Mouse (Mus musculus): ENCODE results near the gene Slc45a1. TPM values are rescaled to one million over a fixed set of nuclear protein-coding genes. Genes with fewer than 3 reads are reported as not detected.
A peak's percentile ranks its signal among the peaks of the same experiment; 100 is the strongest.

The Slc45a1 gene
- polyA plus RNA-seq (2015; fragmentation: Nextera tagmentation; extraction: Ambion mirVana), result 0.12 and 0.17 TPM in 2 replicates

DNA sequence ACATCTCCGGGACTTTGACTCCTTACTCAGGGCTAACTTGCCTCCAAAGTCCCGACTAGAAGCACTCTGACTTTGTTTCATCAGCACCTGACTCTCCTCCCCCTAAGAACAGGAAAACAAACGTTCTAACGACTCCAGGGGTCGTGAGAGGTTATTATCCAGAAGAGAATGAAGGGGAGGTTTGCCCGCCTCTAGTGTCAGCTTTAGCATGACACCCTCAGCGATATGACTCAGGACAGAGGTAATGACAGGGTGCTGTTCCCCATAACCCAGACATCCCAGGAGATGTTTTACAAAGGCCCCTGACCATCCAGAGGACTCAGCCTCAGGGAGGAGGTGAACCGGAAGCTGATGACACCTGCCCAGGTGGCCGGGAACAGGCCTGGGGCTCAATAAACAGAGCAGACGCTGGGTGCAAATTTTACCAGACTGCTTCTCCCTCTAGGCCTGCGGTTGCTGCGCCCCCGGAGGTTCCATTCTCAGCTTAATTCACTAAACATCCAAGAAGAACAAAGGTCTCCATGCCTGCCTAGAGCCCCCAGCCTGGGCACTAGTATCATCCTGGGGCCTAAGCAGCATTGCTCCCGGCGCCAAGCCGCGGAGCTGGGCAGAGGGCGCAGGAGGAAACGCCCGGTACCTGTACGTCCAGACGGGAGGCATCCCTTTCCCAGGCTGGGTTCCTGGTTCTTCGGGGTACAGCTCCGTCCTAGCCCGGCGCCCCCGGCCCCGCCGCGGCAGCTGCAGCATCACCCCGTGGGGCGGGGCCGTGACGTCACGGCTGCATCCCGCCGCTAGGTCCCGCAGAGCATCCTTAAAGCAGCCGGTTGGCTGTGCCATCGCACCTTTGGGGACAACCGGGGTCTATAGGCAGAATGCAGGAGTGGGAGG is at the start of gene Slc45a1:
Gene Slc45a1 (minus strand): TSS at position 785 of the 888 bp plus-strand sequence.
- H3K9ac ChIP-seq (replicated peaks; ENCODE audit: low read length), result no peak within 1 kb of the TSS; the same call in 1 of the 2 replicates

DNA sequence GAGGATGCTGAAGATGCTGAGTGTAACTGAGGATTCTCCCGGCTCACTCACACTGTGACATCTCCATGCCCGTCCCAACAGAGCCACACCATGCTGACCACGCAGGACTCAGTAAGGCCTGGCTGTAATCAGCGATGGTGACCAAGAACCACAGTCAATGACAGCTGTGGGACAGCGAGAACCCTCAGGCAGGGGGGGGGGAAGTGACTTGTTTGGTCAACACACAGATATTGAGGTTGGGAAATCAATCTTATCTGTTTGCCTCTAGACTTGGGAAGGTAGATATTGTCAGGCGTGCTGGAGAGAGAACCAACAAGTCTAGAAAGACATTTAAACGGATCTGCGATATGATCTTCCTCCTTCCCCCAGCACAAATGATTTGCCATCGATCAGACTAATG is 48.9 kb upstream of the Slc45a1 start:
- no peak for ATAC-seq (ENCODE audit: low FRiP score, low TSS enrichment)
- H3K9me3 ChIP-seq (ENCODE audit: low read length), result peaks cover 6% of the 10 kb centered on the region; the same call in 1 of the 2 replicates
- no peaks in the 10 kb centered on the region for H3K4me1 ChIP-seq (ENCODE audit: insufficient read depth, low read length)
- H3K9ac ChIP-seq (replicated peaks; ENCODE audit: low read length), result no peak overlapping the region
- no peak overlapping the region for H3K4me2 ChIP-seq (replicated peaks; ENCODE audit: low read depth, low read length)
- H3K4me3 ChIP-seq (ENCODE audit: low read length), result no peak overlapping the region
- H3K36me3 ChIP-seq (ENCODE audit: insufficient read depth, low read length), result no peaks in the 10 kb centered on the region
- H3K27ac ChIP-seq (ENCODE audit: low read length), result no peak overlapping the region
- 94% methylated on average over 9 of the region's 9 CpGs for WGBS
- no peaks in the 10 kb centered on the region for H3K27me3 ChIP-seq (ENCODE audit: insufficient read depth, low read length)

More for the DNA sequence above, at the start of gene Slc45a1:
- Histone ChIP-seq H3K4me2 (replicated peaks; ENCODE audit: low read depth, low read length) (peak within 1 kb of the TSS; percentile 46), H3K27ac (ENCODE audit: low read length) (no peak within 1 kb of the TSS), H3K36me3 (ENCODE audit: insufficient read depth, low read length) (no peaks in the 10 kb centered on the region), H3K4me1 (ENCODE audit: insufficient read depth, low read length) (peaks cover 4% of the 10 kb centered on the region), H3K4me3 (ENCODE audit: low read length) (peak within 1 kb of the TSS; percentile 29), H3K27me3 (ENCODE audit: insufficient read depth, low read length) (peaks cover 17% of the 10 kb centered on the region), H3K9me3 (ENCODE audit: low read length) (peaks cover 1% of the 10 kb centered on the region; the same call in 1 of the 2 replicates)
- WGBS, result 6% methylated on average over 41 of the region's 41 CpGs
- ATAC-seq (ENCODE audit: low FRiP score, low TSS enrichment), result no peak

DNA sequence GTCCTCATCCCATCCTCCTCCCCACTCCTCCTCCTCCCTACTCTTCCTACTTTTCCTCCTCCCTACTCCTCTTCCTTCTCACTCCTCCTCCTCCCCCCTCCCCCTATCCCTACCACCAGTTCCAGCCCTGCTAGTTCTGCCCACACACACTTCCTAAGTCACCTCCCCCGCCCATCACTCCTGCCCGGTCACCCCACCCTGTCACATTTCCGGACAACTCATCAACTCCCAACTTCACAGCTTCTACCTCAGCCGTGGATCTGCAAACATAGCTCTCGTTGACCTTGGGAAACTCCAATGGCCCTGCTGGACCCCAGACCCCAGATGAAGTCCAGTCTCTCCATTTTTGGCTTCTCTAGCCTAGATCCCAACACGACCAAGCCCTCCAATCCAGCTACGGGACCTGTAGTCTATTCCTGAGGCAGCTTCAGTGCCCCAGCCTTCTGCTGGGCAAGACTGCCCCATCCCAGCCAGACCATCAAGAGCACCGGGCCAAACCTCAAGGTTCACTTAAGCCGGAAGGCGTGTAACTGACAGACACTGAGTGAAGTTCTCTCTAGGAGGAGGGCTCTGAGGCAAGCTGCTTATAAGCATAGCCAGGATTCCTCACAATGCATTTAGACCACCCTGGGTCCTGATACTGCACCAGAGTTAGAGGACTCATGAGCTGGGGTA is 42.6 kb upstream of the Slc45a1 start:
- Histone ChIP-seq H3K9ac (replicated peaks; ENCODE audit: low read length) (no peak overlapping the region), H3K27me3 (ENCODE audit: insufficient read depth, low read length) (no peaks in the 10 kb centered on the region), H3K36me3 (ENCODE audit: insufficient read depth, low read length) (no peaks in the 10 kb centered on the region), H3K9me3 (ENCODE audit: low read length) (no peaks in the 10 kb centered on the region), H3K27ac (ENCODE audit: low read length) (no peak overlapping the region), H3K4me2 (replicated peaks; ENCODE audit: low read depth, low read length) (no peak overlapping the region), H3K4me1 (ENCODE audit: insufficient read depth, low read length) (peaks cover 5% of the 10 kb centered on the region; the same call in 1 of the 2 replicates), H3K4me3 (ENCODE audit: low read length) (no peak overlapping the region)
- ATAC-seq (ENCODE audit: low FRiP score, low TSS enrichment), result no peak
- WGBS, result 49% methylated on average over 10 of the region's 10 CpGs

DNA sequence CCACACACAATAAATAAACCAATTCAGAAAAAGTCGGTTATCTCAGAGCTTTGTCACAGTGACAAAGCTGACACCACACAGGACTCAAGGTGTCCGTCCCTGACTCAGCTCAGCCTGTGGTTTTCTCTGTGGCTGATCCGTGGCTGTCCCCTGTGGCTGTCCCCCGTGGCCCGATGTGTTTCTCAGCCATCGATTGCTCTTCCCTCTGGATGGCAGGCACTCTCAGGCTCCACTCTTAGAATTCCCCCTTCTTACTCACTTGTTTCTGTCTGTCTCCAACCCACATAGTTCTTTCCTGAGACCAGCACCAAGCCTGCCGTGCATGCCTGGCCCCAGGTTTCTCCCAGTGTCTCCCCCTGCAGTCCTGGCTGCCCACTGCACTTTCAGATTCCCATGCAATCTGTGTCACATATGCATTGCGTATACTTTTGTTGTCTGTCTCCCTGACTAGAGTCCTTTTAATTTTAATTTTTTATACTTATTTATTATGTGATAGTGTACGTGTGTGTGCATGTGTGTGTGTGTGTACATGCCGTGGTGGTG is 41.0 kb upstream of the Slc45a1 start:
- WGBS, result 80% methylated on average over 10 of the region's 10 CpGs
- H3K4me1 ChIP-seq (ENCODE audit: insufficient read depth, low read length), result peaks cover 5% of the 10 kb centered on the region; the same call in 1 of the 2 replicates
- no peak overlapping the region for H3K9ac ChIP-seq (replicated peaks; ENCODE audit: low read length)
- no peaks in the 10 kb centered on the region for H3K9me3 ChIP-seq (ENCODE audit: low read length)
- H3K27ac ChIP-seq (ENCODE audit: low read length), result no peak overlapping the region
- no peaks in the 10 kb centered on the region for H3K27me3 ChIP-seq (ENCODE audit: insufficient read depth, low read length)
- no peak for ATAC-seq (ENCODE audit: low FRiP score, low TSS enrichment)
- H3K36me3 ChIP-seq (ENCODE audit: insufficient read depth, low read length), result no peaks in the 10 kb centered on the region
- H3K4me3 ChIP-seq (ENCODE audit: low read length), result no peak overlapping the region
- H3K4me2 ChIP-seq (replicated peaks; ENCODE audit: low read depth, low read length), result no peak overlapping the region

DNA sequence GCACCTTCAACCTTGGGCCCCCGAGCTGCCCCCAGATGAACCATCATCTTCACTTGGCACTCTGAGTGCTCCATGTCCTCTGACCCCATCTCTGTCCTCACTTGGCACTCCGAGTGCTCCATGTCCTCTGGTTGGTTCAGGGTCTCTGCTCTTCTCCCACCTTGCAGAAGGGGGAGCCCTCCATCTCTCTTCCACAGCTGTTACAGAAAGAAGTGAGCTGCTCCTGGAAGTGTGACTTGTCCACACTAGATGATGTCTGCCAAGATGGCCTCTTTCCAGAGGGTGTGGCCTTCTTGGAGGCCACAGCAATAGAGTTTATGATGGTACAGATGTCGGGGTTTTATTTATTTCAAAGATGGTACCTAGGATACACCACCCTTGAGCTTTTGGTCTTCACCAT is 38.8 kb upstream of the Slc45a1 start:
- no peak overlapping the region for H3K4me3 ChIP-seq (ENCODE audit: low read length)
- H3K9me3 ChIP-seq (ENCODE audit: low read length), result no peaks in the 10 kb centered on the region
- H3K4me2 ChIP-seq (replicated peaks; ENCODE audit: low read depth, low read length), result no peak overlapping the region
- no peak for ATAC-seq (ENCODE audit: low FRiP score, low TSS enrichment)
- no peak overlapping the region for H3K9ac ChIP-seq (replicated peaks; ENCODE audit: low read length)
- H3K36me3 ChIP-seq (ENCODE audit: insufficient read depth, low read length), result no peaks in the 10 kb centered on the region
- no peaks in the 10 kb centered on the region for H3K27me3 ChIP-seq (ENCODE audit: insufficient read depth, low read length)
- peaks cover 7% of the 10 kb centered on the region for H3K4me1 ChIP-seq (ENCODE audit: insufficient read depth, low read length)
- WGBS, result 90% methylated on average over 3 of the region's 3 CpGs
- H3K27ac ChIP-seq (ENCODE audit: low read length), result no peak overlapping the region

DNA sequence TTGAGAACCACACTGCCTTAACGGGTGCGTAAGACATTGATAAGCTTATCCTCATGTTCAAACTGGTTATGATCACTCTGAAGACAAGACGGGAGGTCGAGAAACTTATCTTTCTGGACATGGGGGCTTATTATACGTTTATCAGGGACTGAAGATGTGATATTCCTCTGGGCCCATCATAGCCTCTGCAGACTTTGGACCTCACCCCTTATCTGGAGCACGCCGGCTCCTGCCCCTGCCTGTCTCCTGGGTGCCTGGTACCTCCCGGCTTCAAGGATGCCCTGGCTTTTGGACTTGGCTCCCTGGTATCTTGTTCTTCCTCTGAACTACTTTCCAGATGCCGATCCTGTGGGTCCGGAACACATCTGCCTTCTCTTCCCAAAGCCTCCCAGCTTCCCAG is 37.6 kb upstream of the Slc45a1 start:
- H3K36me3 ChIP-seq (ENCODE audit: insufficient read depth, low read length), result no peaks in the 10 kb centered on the region
- peaks cover 15% of the 10 kb centered on the region for H3K4me1 ChIP-seq (ENCODE audit: insufficient read depth, low read length)
- H3K27ac ChIP-seq (ENCODE audit: low read length), result no peak overlapping the region
- no peaks in the 10 kb centered on the region for H3K27me3 ChIP-seq (ENCODE audit: insufficient read depth, low read length)
- H3K4me3 ChIP-seq (ENCODE audit: low read length), result no peak overlapping the region
- H3K9me3 ChIP-seq (ENCODE audit: low read length), result no peaks in the 10 kb centered on the region
- no peak overlapping the region for H3K4me2 ChIP-seq (replicated peaks; ENCODE audit: low read depth, low read length)
- H3K9ac ChIP-seq (replicated peaks; ENCODE audit: low read length), result no peak overlapping the region
- no peak for ATAC-seq (ENCODE audit: low FRiP score, low TSS enrichment)
- WGBS, result 93% methylated on average over 10 of the region's 10 CpGs

DNA sequence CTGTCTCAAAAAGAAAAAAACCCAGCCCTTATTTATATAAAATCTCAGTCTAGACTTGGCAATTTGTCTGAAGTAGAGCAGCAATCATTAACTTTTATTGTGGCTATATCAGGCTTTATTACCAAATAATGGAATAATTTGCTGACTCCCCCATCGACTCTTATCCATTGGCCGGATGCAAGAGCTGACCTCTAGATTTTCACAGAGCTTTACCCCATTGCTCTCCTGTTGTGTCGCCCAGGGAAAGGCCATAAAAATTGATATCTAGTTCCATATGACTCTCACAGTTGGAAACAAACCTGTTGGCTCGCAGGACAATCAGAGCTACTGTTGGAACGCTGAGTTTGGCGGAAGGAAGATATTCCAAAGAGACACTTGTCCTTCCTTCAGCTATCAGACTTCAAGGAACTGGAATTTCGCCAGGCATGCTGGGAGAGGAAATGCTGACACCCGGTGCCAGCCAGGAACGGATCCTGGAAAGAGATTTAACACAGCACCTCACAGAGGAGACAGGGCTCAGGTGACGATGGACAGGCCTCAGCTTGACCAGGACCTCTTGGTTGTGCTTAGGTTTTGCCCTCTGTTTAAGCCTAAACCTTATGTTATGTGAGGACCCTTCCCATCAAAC is 35.3 kb upstream of the Slc45a1 start:
- H3K36me3 ChIP-seq (ENCODE audit: insufficient read depth, low read length), result no peaks in the 10 kb centered on the region
- no peak overlapping the region for H3K9ac ChIP-seq (replicated peaks; ENCODE audit: low read length)
- ATAC-seq (ENCODE audit: low FRiP score, low TSS enrichment), result no peak

DNA sequence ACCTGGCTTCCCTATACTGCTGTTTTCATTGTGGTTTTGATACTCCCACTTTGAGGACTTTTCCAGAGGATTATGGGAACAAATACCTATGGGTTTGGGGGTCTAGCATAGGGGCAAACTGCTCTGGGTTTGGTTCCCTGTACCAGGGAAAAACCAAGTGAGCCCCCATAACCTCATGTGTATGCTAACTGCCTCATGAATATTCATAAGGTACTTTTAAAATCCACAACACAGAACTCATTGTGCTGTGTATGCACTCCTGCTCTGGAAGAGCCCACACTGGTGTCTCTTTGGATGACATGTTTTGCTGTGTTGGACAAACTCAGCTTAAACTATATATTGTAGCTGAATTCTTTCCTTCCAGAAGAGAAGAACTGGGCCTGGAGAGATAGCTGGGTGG is 34.6 kb upstream of the Slc45a1 start:
- no peak for ATAC-seq (ENCODE audit: low FRiP score, low TSS enrichment)

More for the DNA sequence above, 35.3 kb upstream of the Slc45a1 start:
- no peaks in the 10 kb centered on the region for H3K27me3 ChIP-seq (ENCODE audit: insufficient read depth, low read length)
- H3K4me3 ChIP-seq (ENCODE audit: low read length), result no peak overlapping the region
- no peak overlapping the region for H3K4me2 ChIP-seq (replicated peaks; ENCODE audit: low read depth, low read length)
- no peaks in the 10 kb centered on the region for H3K9me3 ChIP-seq (ENCODE audit: low read length)
- H3K4me1 ChIP-seq (ENCODE audit: insufficient read depth, low read length), result peaks cover 12% of the 10 kb centered on the region
- H3K27ac ChIP-seq (ENCODE audit: low read length), result no peak overlapping the region
- 60% methylated on average over 10 of the region's 10 CpGs for WGBS

DNA sequence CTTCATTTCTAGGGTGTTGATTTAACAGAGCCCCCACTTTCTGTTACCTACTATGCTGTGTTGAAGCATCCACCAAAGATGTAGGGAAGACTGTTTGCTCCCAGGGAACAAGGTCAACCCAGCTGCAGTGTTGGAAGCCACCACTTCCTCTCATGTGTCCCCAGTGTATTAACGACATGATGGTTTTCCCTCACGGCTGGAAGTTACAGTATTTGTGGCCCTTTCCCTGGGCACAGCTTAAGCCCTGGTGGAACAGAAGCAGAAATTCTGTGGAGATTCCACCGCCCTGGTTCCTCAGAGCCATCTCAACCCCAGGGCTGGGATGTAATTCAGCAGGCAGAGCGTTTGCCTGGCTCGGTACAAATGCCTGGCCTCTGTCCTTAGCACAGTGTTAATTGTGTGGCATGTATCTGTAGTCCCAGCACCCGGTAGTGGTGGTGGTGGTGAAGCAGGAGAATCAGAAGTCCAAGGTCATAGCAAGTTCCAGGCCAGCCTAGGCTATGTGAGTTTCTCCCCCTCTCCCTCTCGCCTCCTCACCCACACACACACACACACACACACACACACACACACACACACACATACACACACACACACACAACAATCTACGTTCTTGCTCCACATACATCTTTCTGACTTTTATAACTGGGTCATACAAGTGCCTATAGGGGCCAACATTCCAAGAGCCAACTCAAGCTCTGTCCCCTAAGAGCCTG is 34.0 kb upstream of the Slc45a1 start:
- no peak overlapping the region for H3K27ac ChIP-seq (ENCODE audit: low read length)
- peaks cover 2% of the 10 kb centered on the region for H3K9me3 ChIP-seq (ENCODE audit: low read length)
- no peak overlapping the region for H3K9ac ChIP-seq (replicated peaks; ENCODE audit: low read length)
- no peak overlapping the region for H3K4me2 ChIP-seq (replicated peaks; ENCODE audit: low read depth, low read length)
- no peak for ATAC-seq (ENCODE audit: low FRiP score, low TSS enrichment)
- H3K4me3 ChIP-seq (ENCODE audit: low read length), result no peak overlapping the region
- H3K4me1 ChIP-seq (ENCODE audit: insufficient read depth, low read length), result peaks cover 12% of the 10 kb centered on the region
- 52% methylated on average over 8 of the region's 8 CpGs for WGBS
- no peaks in the 10 kb centered on the region for H3K36me3 ChIP-seq (ENCODE audit: insufficient read depth, low read length)
- no peaks in the 10 kb centered on the region for H3K27me3 ChIP-seq (ENCODE audit: insufficient read depth, low read length)

More for the DNA sequence above, 34.6 kb upstream of the Slc45a1 start:
- no peak overlapping the region for H3K27ac ChIP-seq (ENCODE audit: low read length)
- H3K4me3 ChIP-seq (ENCODE audit: low read length), result no peak overlapping the region
- no peaks in the 10 kb centered on the region for H3K36me3 ChIP-seq (ENCODE audit: insufficient read depth, low read length)
- H3K9ac ChIP-seq (replicated peaks; ENCODE audit: low read length), result no peak overlapping the region
- no peaks in the 10 kb centered on the region for H3K9me3 ChIP-seq (ENCODE audit: low read length)
- H3K4me2 ChIP-seq (replicated peaks; ENCODE audit: low read depth, low read length), result no peak overlapping the region
- H3K27me3 ChIP-seq (ENCODE audit: insufficient read depth, low read length), result no peaks in the 10 kb centered on the region
- H3K4me1 ChIP-seq (ENCODE audit: insufficient read depth, low read length), result peaks cover 12% of the 10 kb centered on the region

All from kidney, embryonic 16.5 days (tissue).